Mouse (Mus musculus) CD4-positive, CD25-positive, alpha-beta regulatory T cell, adult 2 months (primary cell): ENCODE measurements at regions not wholly inside any gene's neighbourhood (a gene's known extent, or its start where the extent isn't known, plus 50 kb on each side); places are given as distances from the start of the nearest gene placed in this dataset.
A peak's percentile ranks its signal among the peaks of the same experiment; 100 is the strongest.

ENCODE experiments used
- DNase-seq: peaks from one replicate; pipeline ENCODE4 v3.0.0-alpha.2; 2012; ENCODE audit warnings: low read depth, low spot score

DNA sequence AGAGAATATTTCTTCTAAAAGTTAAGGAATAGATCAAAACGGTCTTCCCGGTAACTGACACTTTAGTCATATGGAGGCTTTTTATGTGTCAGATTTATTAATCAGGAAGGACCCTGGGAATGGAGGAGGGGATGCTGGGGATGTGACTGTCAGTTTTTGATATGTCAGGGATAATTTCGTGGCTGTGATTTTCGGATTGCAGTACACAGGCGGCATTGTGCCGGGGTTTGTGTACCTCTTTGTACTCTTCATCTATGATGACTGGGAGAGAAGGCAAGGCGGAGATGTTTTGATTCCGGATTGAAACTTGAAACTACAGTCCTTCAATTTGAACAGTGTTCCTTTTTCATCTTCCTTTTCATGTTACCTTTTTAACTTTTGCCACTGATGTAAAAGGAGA is 344.2 kb downstream of the Mdfic start:
- no peak for DNase-seq

DNA sequence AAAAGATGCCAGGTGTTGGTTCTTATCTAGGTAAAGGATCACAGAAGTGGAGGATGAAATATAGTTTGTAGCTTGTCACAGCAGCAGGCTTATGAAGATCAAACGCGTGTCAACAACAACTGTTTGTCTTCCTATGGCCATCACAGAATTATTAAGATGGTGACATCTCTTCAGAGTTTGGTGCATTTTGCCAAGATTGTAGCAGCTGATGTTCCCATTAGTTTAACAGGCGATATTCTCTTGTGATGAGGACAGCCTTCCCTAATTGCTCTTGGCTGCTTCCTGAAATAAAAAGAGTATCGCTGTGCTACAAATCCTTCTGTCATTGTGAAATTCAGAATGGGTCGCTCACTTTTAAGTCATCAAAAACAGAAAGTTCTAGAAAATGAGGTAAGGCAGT is 344.7 kb downstream of the Mdfic start:
- DNase-seq, result no peak

DNA sequence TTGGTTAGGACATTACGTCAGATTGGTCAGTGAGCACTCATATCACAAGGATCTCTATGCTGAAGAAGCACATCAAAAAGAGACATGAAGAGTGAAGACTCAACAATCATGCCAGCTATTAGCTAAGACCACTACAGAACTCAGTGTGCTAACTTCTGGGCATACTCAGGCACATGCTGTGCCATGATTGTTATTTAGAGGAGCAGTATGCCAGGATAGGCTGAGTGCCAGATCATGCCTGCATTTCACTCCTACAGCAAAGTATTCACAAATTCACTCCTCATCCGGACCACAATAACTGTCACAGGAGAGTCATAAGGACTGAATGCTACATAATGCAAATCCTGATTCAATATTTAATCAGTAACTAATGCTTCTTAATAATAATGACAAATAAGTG is 355.8 kb downstream of the Mdfic start:
- DNase-seq, result no peak

DNA sequence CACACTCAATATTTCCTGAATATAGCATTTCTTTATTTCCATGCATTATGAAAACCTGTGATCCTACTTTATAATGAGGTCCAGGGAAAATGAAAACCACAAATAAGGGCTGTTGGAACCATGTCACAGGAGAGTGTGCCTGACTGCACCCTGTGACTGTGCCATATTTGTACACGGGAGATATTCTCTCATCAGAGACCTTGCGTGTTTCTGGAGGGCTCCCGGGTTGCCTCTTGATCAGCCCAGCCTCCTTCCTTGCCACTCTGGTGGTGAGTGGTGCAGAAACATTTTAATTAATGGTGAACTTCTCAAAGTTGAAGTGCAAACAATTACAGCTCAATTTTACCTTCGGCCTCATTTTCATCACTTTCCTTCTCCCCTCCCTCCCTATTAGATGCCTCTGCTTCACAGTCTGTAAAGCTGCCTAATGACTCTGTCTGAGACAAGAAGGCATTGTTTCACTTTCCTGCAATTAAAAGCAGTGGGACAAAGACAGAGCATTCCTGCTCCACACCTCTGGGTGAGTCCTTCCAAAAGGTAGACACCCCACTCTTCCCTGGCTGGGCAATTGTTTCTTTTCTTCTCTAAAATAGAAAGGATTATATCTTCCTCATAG is 356.8 kb downstream of the Mdfic start:
- DNase-seq, result no peak

DNA sequence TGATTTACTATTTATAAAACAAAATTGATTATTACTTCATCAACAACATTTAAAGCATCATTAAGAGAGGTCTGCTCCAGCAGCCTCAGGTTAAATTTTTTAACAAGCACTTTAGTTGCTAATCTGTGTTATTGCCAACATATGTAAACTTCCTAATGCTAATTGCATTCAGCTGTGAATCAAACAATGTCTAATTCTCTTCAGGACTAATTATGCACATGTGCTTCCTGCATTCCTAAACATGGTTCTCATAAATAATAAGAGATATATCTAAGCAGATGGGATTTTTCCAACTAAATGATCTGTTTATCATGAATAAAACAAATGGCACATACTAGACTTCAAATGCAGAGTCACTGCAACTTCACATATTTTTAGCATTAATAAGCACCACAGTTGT is 357.5 kb downstream of the Mdfic start:
- DNase-seq, result no peak

DNA sequence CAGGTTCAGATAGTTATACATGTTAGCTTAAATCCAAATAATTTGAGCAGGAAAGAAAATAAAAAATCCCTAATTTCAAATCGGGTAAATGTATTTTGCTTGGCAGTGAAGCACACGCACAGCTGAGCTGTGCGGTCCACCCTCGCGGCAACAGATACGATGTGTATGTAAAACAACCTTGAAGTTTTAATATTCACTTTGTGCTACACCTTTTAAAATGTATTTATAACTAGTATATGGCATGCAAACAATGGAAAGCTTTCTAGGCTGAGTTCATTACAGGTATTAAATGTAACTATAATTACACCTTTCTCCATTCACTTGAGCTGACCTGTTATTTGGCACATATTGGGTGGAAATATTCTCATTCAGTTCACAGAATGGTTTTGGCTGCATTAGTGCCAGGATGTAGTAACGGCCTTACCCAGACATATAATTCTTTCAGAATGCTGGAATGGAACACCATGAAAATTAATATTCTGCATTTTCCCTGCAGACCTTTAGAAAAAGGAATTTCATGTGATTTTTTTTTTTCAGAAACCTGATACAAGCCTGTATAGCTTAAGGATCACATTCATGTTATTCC is 366.6 kb downstream of the Mdfic start:
- DNase-seq, result no peak

DNA sequence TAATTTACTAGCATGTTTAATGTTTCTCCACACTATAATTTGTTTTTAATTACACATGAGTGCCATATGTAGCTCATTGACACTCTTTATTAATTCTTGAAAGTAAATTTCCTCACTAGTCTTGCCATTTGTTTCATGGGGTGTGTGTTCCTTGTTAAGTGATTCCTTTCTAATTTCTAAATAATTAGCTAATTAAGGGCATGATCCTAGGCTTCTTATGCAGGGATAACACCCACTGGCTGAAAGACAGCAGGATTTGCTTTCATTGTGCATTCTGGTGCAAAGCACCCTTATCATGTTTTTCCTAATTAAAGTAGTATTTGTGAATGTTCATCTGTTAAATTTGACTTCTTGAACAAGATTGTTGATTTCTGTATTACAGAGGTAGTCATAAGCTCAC is 378.3 kb downstream of the Mdfic start:
- DNase-seq, result no peak

DNA sequence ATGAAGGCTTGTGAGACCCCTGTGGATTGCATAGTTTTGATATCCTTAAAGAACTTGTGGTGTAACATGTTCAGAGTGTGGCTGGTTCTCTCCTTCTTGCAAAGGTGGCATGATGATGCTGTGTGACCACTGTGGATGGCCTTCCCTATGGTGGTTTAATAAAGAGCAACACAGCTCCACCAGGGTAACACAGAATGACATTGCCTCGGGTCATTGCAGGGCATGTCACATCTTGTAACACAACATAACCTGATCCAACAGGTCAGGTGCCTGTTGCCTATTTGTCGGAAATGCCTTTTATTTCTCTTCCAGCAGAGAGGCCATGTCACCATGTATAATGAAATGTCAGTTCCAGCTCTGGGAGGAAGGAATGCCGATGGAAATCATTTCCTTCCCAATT is 420.5 kb downstream of the Mdfic start:
- DNase-seq, result no peak

DNA sequence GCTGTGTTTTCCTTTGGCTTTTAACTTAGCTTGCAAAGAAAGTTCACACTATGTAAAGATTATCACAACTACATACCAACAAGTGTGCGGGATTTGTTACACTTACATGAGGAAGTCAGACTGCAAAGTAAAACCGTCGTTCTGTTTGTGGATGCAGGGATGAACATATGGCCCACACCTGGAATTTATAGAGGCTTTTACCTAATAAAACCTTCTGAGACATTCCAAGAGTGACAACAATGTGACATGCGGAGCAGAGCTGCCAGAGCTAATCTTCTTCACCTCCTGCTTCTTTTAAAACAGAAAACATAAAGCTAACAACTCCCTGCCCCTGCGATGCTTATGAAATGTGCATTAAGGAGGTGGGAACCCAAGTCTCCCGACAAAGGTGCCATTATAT is 424.1 kb downstream of the Mdfic start:
- no peak for DNase-seq

DNA sequence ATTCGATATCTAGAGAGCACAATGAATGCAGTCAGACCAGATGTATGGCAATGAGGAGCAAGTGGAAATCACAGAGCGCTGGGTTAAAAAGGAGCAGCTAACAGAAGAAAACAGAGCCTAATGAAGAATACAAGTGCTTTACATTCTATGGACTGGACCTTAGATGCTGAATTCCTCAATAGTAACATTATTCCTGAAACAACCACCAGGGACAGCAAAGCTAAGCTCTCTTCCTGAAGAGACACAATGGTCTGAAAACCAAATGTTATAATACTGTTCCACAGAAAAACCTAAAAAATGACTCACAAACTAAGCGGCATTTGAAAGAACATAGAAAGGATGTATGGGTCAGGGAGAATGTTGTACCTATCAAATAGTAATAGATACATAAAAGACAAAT is 430.1 kb downstream of the Mdfic start:
- no peak for DNase-seq

DNA sequence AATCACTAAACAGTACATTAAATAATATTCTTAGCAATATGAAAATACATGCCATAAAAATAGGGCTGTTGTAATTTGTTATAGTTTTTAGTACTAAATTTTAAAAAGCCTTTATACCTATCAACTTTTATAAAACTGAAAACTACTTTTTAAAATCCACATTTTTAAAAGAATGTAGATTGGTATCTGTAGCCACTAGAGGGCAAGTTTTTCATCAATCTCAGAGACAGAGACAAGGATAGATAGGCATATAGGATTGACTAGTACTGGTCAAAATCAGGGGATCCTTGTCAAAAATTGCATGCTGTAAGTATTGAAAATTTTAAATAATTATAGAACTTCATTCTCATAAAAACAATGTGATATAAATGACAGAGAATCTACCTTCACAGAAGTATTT is 431.0 kb downstream of the Mdfic start:
- DNase-seq, result no peak

DNA sequence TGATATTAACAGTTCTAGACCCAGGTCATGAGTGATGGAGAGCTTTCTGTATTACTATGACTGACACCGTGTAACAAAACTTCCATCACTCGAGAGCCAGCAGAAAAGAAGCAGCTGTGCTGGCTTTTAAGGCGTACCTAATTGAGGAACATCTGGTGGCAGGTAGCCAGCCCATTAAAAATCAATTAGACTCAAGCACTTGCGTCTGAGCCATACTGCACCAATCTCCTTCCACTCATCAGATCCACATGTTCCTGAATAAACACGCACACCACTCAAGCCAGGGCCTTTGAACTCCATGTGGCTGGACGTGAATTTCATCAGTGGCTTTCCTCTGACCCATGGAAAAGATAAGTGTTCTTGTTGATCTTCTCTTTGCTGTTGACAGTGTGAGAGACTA is 432.2 kb downstream of the Mdfic start:
- DNase-seq, result no peak

DNA sequence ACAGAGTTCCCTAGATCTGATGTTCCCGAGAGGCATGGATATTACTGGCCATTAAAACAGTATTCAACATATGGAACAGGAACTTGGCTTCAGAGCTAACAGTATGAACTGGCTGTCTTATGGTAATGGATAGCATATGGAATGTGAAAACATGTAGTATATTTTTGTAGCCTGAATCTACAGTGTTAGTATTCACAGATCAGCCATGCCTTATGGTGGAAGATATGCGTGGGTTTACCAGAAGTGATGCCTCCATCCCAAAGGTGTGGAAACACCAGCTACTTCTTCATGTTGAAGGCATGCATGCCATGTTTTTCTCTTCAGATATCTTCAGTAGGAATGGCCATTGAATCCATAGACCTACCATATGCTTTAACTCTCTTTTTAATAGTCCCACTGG is 444.6 kb downstream of the Mdfic start:
- DNase-seq, result no peak

DNA sequence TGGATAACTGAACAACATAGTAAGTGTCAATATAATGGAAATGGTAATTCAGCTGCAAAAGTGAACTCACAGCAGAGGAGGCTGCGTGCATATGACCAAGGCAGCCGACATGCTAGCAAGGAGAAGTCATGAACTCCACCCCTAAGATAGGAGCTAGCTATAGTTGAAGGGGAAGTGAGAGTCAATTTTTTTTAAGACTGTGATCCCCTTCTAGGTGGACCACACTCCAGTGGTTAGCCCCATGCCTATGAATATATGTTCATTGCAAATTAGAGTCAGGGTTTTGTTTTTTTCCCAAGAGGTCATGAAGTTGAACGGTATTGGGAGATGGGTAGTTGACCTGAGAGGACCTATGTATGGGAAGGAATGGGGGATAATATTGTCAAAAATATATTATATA is 451.4 kb downstream of the Mdfic start:
- DNase-seq, result no peak

DNA sequence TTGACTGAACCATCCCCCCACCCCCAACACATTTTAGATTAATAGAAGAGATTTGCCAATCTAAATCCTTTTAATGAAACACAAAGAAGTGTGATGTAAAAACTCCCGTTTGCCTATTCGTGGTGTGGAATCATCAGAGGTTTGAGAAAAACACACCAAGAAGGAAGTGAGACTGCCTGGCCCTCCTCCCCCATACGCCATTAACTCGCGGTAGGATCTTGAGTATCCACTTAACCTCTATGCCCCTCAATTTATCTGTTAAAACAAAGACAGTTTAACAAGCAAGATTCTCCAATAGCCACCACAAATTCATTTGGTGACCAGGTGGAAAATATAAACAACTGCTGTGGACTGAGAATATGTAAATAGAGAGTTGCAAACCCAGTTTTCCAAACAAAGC is 456.9 kb downstream of the Mdfic start:
- no peak for DNase-seq

DNA sequence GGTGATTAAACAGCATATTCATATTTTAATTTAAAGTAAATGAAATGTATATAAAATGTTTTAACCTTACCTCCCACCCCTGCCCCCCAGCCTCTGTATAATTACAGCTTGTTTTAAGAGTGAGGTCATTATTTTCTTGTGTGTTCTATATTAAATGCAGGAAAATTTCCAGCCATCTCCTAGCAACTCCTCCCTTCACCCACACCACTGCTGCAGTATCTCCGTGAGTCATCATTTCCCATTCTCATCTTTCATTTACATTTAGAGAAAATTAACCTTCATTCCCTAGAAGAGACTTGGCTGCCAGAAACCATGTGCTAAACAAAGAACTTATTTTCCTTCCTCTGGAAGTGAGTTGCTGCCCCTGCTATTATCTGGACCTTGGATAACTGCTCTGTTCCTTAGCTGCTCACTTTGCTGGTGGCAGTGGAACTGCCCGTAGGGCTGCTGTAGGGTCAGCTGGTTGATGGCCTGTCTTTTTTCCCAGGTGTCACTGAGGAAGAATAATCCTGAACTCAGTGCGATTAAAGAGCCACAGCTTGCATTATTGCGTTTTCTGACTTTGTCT is 467.6 kb downstream of the Mdfic start:
- no peak for DNase-seq

DNA sequence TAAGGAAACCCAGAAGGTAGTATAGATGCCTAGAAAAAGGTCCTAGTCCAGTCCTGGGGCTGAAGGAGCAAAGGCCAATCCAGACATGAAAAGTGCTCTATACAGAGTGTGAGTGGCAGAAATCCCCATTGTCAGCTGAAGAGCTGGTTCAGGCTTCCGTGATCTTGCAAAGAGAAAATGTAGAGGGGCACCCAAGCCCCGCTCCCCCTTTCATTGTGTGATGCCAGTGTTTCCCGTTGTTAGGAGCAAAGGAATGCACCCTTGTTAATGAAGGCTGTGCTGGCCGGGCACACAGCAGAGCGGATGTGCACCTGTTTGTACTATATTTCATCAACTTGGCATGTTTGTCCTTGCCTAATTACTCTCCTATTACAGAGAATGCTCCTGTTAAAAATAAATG is 492.5 kb downstream of the Mdfic start:
- no peak for DNase-seq

DNA sequence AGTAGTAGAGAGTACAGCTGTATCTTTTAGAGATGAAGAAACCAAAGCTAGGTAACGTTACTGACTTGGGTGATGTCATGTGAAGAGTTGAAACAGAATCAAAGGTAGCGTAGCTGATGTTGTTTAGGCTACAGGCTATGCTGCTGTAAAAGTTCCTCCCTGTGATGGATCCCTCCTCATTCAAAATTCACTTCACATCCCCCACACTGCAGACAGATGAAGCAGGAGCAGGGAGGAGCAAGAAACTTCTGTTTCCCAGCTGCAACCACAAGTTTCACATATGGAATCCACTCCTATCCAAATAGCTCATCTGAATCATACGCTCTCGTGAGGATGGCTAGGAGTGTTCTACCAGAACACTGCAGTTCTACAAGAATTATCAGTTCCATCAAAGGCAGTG is 493.2 kb downstream of the Mdfic start:
- no peak for DNase-seq

DNA sequence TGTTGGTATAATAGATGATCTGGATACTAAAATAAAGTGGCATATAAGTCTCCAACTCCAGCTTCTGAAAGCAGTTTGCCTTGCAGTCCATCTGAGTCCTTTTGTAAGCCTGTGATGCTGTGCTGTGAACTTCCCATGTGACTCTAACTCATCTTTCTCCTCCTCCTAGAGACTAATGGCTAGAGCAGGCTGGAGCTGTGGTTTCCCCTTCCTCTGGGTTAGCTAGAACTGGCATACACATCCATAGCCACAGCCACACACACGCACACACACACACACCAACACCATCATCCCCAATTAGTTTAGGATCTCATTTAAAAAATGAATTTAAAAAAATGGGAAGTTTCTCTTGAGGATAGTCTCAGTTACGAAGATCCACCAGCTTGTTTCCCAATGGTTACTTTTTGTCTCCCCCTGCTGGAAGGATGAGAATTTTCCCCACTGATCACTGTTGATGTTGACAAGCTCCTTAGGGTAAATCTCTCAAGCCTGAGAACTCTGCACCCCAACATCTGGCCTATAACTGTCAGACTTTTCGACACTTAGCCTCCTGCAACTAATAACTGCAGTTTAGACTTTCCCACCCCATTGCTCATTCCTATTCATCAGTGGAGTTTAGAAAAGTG is 500.7 kb downstream of the Mdfic start:
- peak; percentile 57 for DNase-seq
